Mouse (Mus musculus): ENCODE results near the gene Nup54. TPM values are rescaled to one million over a fixed set of nuclear protein-coding genes. Genes with fewer than 3 reads are reported as not detected.

Gene Nup54
- polyA plus RNA-seq, 1 experiment from 2014 or later = 48.6 TPM

GRCm38 (mm10) chr5:92413271-92413981, 21.6 kb downstream of the Nup54 start:
- ChIA-PET CTCF (interaction anchor here (1.2 to 2.0 kb wide), 2 partner anchors 10 to 11 kb away, joined by 7 read pairs; no protein-coding TSS in a partner anchor), POLR2A (no interaction called here)
- in situ Hi-C loops (cut with MboI; ENCODE audit: low pct_unique_long_range_greater_than_20kb) = no loop called here
- no peaks in the 10 kb centered on the region for H3K27me3 ChIP-seq
- no peak for ATAC-seq
- no peak for TF ChIP-seq CTCF (IDR thresholded peaks at IDR 0.05)
- no peak for DNase-seq (ENCODE audit: low read depth, low spot score)

- ChIA-PET POLR2A (interaction anchor here (0.9 to 1.1 kb wide), 2 partner anchors 13 to 101 kb away, joined by 3 read pairs; partner anchors contain the start of gene Sdad1), CTCF (interaction anchor here (0.8 to 2.2 kb wide), 5 partner anchors 10 to 27 kb away, joined by 3 to 11 read pairs (median 3); no protein-coding TSS in a partner anchor)
- no peak for TF ChIP-seq CTCF (IDR thresholded peaks at IDR 0.05)
- ATAC-seq (no peak), DNase-seq (ENCODE audit: low read depth, low spot score) (no peak)
- no peaks in the 10 kb centered on the region for H3K27me3 ChIP-seq
- in situ Hi-C loops (cut with MboI; ENCODE audit: low pct_unique_long_range_greater_than_20kb) = no loop called here
Measured at GRCm38 (mm10) chr5:92411461-92412140, 23.4 kb downstream of the Nup54 start.

DNA sequence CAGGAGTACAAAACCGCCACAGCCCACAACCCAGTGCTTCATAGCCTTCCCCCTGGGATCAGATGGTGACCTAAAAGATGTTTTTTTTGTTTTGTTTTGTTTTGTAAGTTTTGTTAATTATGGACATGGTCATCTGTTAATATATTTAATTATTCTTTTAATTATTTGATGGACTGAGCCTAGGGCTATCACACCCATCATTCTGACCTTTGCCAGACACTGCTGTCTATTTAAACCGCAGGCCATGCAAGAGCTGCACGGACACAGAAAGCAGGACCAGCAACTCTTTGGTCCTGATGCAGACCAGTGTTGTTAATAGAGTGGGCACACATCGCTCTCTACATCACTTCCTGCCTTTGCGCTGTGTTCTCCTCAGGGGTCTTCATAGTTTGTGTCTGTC, 24.5 kb downstream of the Nup54 start:
- TF ChIP-seq CTCF (IDR thresholded peaks at IDR 0.05) = no peak
- no peaks in the 10 kb centered on the region for H3K27me3 ChIP-seq
- CTCF ChIA-PET = interaction anchor here (0.8 to 2.2 kb wide), 2 partner anchors 12 kb away, joined by 3 to 11 read pairs; no protein-coding TSS in a partner anchor
- in situ Hi-C loops (cut with MboI; ENCODE audit: low pct_unique_long_range_greater_than_20kb) = no loop called here
- no peak for ATAC-seq
- no peak for DNase-seq (ENCODE audit: low read depth, low spot score)
- POLR2A ChIA-PET = no interaction called here

- DNase-seq (ENCODE audit: low read depth, low spot score) (no peak), ATAC-seq (no peak)
- TF ChIP-seq CTCF (IDR thresholded peaks at IDR 0.05) = no peak
- H3K27me3 ChIP-seq = no peaks in the 10 kb centered on the region
- CTCF ChIA-PET = interaction anchor here (1.0 to 3.6 kb wide), 7 partner anchors 11 to 100 kb away, joined by 3 to 15 read pairs (median 3); no protein-coding TSS in a partner anchor
- in situ Hi-C loops (cut with MboI; ENCODE audit: low pct_unique_long_range_greater_than_20kb) = no loop called here
- POLR2A ChIA-PET = interaction anchor here (0.6 to 0.9 kb wide), 2 partner anchors 11 to 453 kb away, joined by 3 to 5 read pairs; no protein-coding TSS in a partner anchor
Measured at GRCm38 (mm10) chr5:92409361-92410155, 25.5 kb downstream of the Nup54 start.

DNA sequence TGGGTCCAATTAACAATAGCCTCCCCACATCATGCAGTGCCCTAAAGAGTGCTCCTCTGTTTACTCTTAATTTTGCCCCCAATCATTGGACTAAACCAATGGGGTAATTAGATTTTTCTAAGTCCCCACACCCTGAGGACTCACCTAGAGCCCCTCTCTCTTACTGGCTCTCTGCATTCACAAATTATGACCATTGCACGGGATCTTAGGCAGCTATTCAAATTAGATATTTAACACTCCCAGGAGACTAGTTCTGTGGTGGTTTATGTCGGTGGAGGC, 30.7 kb downstream of the Nup54 start:
- in situ Hi-C loops (cut with MboI; ENCODE audit: low pct_unique_long_range_greater_than_20kb) = no loop called here
- no peak for DNase-seq (ENCODE audit: low read depth, low spot score)
- no peak for TF ChIP-seq CTCF (IDR thresholded peaks at IDR 0.05)
- POLR2A ChIA-PET = no interaction called here
- ATAC-seq = no peak
- CTCF ChIA-PET = interaction anchor here (0.6 kb wide), 1 partner anchor 20 kb away, joined by 3 read pairs; no protein-coding TSS in a partner anchor
- H3K27me3 ChIP-seq = no peaks in the 10 kb centered on the region

DNA sequence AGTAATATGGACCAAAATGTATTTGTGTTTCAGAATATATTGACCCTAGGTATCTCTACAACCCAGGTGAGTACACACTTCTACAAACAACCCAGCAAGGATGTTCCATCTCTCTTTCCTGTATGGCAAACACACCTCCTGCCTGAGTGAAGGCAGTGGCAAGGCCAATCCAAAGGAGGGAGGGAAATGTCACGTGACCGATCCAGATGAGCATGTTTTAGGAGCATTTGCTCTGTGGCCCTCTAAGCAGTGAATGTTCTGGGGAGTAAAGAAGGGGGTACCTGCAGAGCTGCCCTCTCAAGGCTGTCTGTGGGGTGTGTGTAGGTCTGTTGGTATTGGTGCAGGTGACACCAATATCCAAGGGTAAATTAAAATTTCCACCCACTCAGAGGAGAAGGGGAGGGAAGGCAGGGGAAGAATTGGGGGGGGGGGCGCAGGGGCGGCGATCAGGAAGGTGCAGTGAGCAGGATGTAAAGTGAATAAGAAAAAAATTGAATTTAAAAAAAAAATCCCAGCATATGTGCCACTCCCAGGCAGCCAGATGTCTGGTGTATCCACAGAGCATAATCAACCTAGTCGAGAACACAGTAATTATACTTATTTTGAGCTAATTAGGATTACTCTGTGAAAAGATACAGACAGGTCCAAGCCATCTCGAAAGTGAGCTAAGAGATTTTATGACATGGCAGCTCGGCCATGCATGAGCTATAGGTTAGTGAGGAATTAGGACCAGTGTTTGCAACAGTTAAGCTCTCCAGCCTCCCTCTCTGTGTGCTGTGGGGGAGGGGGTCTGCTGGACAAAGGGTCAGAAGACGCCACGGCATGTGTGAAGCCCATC, 31.2 kb downstream of the Nup54 start:
- in situ Hi-C loops (cut with MboI; ENCODE audit: low pct_unique_long_range_greater_than_20kb) = no loop called here
- ChIA-PET CTCF (interaction anchor here (0.6 to 1.5 kb wide), 2 partner anchors 20 to 22 kb away, joined by 3 to 9 read pairs; no protein-coding TSS in a partner anchor), POLR2A (no interaction called here)
- ATAC-seq (no peak), DNase-seq (ENCODE audit: low read depth, low spot score) (no peak)
- H3K27me3 ChIP-seq = no peaks in the 10 kb centered on the region
- TF ChIP-seq CTCF (IDR thresholded peaks at IDR 0.05) = no peak

DNA sequence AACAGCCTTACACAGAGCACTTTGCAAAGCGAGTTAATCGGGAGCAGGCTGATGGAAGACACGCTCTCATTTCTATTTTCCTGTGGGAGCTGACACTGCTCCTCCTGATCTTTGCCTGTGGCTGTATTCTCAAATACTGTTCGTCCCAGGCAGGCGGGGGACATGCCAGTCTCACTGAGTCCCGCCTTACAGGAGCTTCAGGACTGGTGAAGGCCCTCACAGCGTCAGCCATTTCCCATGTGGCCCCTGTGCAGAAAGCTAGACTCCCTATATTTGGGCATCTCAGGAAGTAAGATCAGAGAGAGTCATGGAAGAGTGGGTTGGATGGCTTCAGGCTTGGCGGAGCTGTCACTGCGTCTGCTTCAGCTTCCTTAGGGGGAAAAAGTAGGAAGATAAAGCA, 32.2 kb downstream of the Nup54 start:
- no peaks in the 10 kb centered on the region for H3K27me3 ChIP-seq
- in situ Hi-C loops (cut with MboI; ENCODE audit: low pct_unique_long_range_greater_than_20kb) = no loop called here
- ChIA-PET CTCF (interaction anchor here (1.5 kb wide), 1 partner anchor 21 kb away, joined by 9 read pairs; no protein-coding TSS in a partner anchor), POLR2A (no interaction called here)
- ATAC-seq = no peak
- no peak for TF ChIP-seq CTCF (IDR thresholded peaks at IDR 0.05)
- DNase-seq (ENCODE audit: low read depth, low spot score) = no peak

DNA sequence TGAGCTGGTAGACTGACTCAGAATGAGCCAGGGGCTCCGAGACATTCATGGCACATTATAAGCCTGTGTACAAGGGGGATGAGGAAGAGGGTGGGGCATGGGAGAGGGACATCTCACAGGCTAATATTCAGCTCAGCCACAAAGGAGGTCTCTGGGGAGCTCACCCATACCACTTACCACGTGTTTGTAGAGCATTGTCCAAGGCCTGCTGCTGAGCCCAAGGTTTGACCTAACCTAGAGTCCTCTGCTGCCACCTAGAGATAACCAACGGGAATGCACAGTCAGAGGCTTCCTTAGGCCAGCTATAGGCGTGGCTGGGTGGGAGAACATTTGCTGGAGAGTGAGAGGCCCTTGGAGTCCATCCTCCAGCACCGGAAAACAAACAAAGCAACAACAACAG, 36.9 kb downstream of the Nup54 start:
- DNase-seq (ENCODE audit: low read depth, low spot score) (peak; percentile 27), ATAC-seq (peak; percentile 97)
- TF ChIP-seq CTCF (IDR thresholded peaks at IDR 0.05) = peak; percentile 91
- in situ Hi-C loops (cut with MboI; ENCODE audit: low pct_unique_long_range_greater_than_20kb) = no loop called here
- H3K27me3 ChIP-seq = no peaks in the 10 kb centered on the region
- CTCF ChIA-PET = interaction anchor here (0.8 to 5.1 kb wide), 14 partner anchors 9 to 165 kb away, joined by 3 to 36 read pairs (median 4); no protein-coding TSS in a partner anchor
- POLR2A ChIA-PET = interaction anchor here (0.6 to 1.1 kb wide), 2 partner anchors 10 to 14 kb away, joined by 3 to 6 read pairs; no protein-coding TSS in a partner anchor

- ATAC-seq (no peak), DNase-seq (ENCODE audit: low read depth, low spot score) (no peak)
- in situ Hi-C loops (cut with MboI; ENCODE audit: low pct_unique_long_range_greater_than_20kb) = no loop called here
- H3K27me3 ChIP-seq = peaks cover 5% of the 10 kb centered on the region
- CTCF ChIA-PET = interaction anchor here (1.2 to 5.1 kb wide), 3 partner anchors 11 to 68 kb away, joined by 3 to 36 read pairs (median 5); partner anchors contain the start of gene Cxcl9
- no peak for TF ChIP-seq CTCF (IDR thresholded peaks at IDR 0.05)
- POLR2A ChIA-PET = no interaction called here
Measured at GRCm38 (mm10) chr5:92396476-92396875, 38.5 kb downstream of the Nup54 start.

Data from Patski (cell line).